Mouse (Mus musculus) G1E (cell line): ENCODE results near the gene Sorcs2.

Experiments used
- CTCF ChIP-seq: IDR thresholded peaks from 2 replicates; pipeline ENCODE4 v1.5.1; 2012; ENCODE audit warnings: low read depth, low read length, inconsistent platforms, mixed read lengths
- GATA1 ChIP-seq: IDR thresholded peaks from 2 replicates; pipeline ENCODE4 v1.6.1; 2012; ENCODE audit warnings: borderline replicate concordance, low read length, inconsistent platforms, mixed read lengths

DNA sequence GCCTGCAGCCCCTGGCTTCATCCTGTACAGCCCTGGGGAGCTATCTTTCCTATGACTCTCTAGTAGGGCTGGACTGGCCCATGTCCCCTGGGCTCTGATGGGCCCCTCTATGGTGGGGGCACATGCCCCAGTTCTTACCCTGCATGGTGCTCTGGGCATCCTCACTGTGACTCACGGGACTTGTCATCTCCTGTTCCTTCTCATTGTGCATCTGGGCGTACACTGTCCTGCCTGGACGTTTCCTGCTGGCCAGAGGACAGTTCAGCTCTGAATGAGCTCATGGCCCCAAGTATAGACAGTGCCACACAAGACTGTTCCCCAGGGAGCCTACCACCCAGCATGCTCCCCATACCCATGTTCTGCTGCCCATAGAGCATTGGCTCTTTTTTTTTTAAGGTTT lies 376.8 kb downstream of the Sorcs2 start:
- no peak for TF ChIP-seq CTCF
- no peak for TF ChIP-seq GATA1
